Mouse (Mus musculus) central nervous system, embryonic 18 days (tissue): ENCODE measurements around the gene Elovl2. TPM values are rescaled to one million over a fixed set of nuclear protein-coding genes. Genes with fewer than 3 reads are reported as not detected.

Experiments used
- polyA plus RNA-seq: library from polyadenylated mRNA; depleted of rRNA; stranded (reverse); fragments of >200 nt; gene quantifications from 2 replicates; pipeline ENCODE4 v1.2.3, GENCODE M21; 2012; rRNA removed

Gene Elovl2
- polyA plus RNA-seq = 30.9 and 34.1 TPM in 2 replicates

GRCm38 (mm10) chr13:41220304-41220834 lies at the start of gene Elovl2:
Elovl2 (minus strand) TSS chr13:41220405.

GRCm38 (mm10) chr13:41249538-41250317 lies 29.5 kb upstream of the Elovl2 start, which contains the start of gene Smim13:
Smim13 (plus strand) TSS chr13:41249844.

Other genes with a start within 250 kb of the Elovl2 start
- gene Pak1ip1, start 219.4 kb downstream of the Elovl2 start, polyA plus RNA-seq = 56.4 and 61.5 TPM in 2 replicates
- gene Tmem14c, start 204.1 kb downstream of the Elovl2 start, polyA plus RNA-seq = 70.4 and 80.4 TPM in 2 replicates
- 3.3 and 3.6 TPM in 2 replicates for gene Mak, start 140.7 kb downstream of the Elovl2 start, polyA plus RNA-seq
- gene Gcm2, start 109.4 kb downstream of the Elovl2 start, polyA plus RNA-seq = 0.03 TPM in 1 of 2 replicates, not detected in the other
- 0.09 TPM in 1 of 2 replicates, not detected in the other for gene Sycp2l, start 106.1 kb downstream of the Elovl2 start, polyA plus RNA-seq
- 32.5 and 32.7 TPM in 2 replicates for gene Smim13, start 29.4 kb upstream of the Elovl2 start, polyA plus RNA-seq
- gene Gm17364, start 53.6 kb upstream of the Elovl2 start, polyA plus RNA-seq = not detected in 2 replicates